Mouse (Mus musculus) stomach, postnatal 0 days (tissue): ENCODE data around the gene Smurf2. TPM values are rescaled to one million over a fixed set of nuclear protein-coding genes. Genes with fewer than 3 reads are reported as not detected.

Source experiments
- ATAC-seq: fragments of 200-750 bp; cut with Nextera tagmentation; 2 replicates; pipeline ENCODE4 v1.8.0; 2017; ENCODE audit not compliant: low FRiP score, low TSS enrichment
- DNase-seq: peaks from one replicate; pipeline ENCODE4 v3.0.0-alpha.2; 2016; ENCODE audit warnings: low spot score
- H3K27ac ChIP-seq: fragments of 300-500 bp; sonication (generic); replicated peaks from 2 replicates; pipeline ENCODE4 v1.5.1; 2014; ENCODE audit warnings: mild to moderate bottlenecking, control low read depth
- H3K27me3 ChIP-seq: fragments of 300-500 bp; sonication (generic); 2 replicates; pipeline ENCODE4 v1.6.1; 2014; ENCODE audit warnings: low read length; ENCODE audit not compliant: control insufficient read depth, insufficient read depth
- H3K36me3 ChIP-seq: fragments of 300-500 bp; sonication (generic); 2 replicates; pipeline ENCODE4 v1.6.1; 2014; ENCODE audit warnings: low read length, mixed read lengths; ENCODE audit not compliant: control insufficient read depth, insufficient read depth
- H3K4me1 ChIP-seq: fragments of 300-500 bp; sonication (generic); replicated peaks from 2 replicates; pipeline ENCODE4 v1.6.1; 2014; ENCODE audit warnings: antibody characterized with exemption; ENCODE audit not compliant: control insufficient read depth, insufficient read depth
- H3K4me2 ChIP-seq: fragments of 300-500 bp; sonication (generic); replicated peaks from 2 replicates; pipeline ENCODE4 v1.6.1; 2014; ENCODE audit warnings: low read depth, mild to moderate bottlenecking, control low read depth, moderate library complexity
- H3K4me3 ChIP-seq: fragments of 300-500 bp; sonication (generic); 2 replicates; pipeline ENCODE4 v1.5.1; 2014; ENCODE audit warnings: low read depth, low read length, control low read depth
- H3K9ac ChIP-seq: fragments of 300-500 bp; sonication (generic); 2 replicates; pipeline ENCODE4 v1.6.1; 2014; ENCODE audit warnings: mild to moderate bottlenecking, low read length, control low read depth, mixed read lengths
- H3K9me3 ChIP-seq: fragments of 300-500 bp; sonication (generic); 2 replicates; pipeline ENCODE4 v1.6.1; 2016; ENCODE audit warnings: low read length; ENCODE audit not compliant: control insufficient read depth
- CTCF ChIP-seq: IDR thresholded peaks from 2 replicates; pipeline ENCODE4 v1.5.1; 2016; ENCODE audit warnings: antibody characterized with exemption, low read depth, mild to moderate bottlenecking, moderate library complexity
- EP300 ChIP-seq: optimal IDR thresholded peaks from 2 replicates; pipeline ENCODE3; 2016; ENCODE audit warnings: antibody characterized with exemption
- WGBS: fragments of 180-500 bp; shearing (Covaris S2); extraction: QIAGEN DNeasy Blood & Tissue Kit; methylation state at CpG from one replicate; pipeline ENCODE4 v1.1.7; 2014; 5-methylcytosine and 5-hydroxymethylcytosine counted together
- polyA plus RNA-seq: library from polyadenylated mRNA; unstranded; fragments of >200 nt; fragmentation: Nextera tagmentation; extraction: Ambion mirVana; gene quantifications from 2 replicates; pipeline ENCODE4 v1.2.1, GENCODE M21; 2015

The Smurf2 gene
- polyA plus RNA-seq, 1 experiment from 2014 or later, result 7.1 TPM

GRCm38 (mm10) chr11:106820252-106820651 is 100.3 kb downstream of the Smurf2 start:
- TF ChIP-seq CTCF (no peak), EP300 (no peak)
- WGBS, result 77% methylated on average over 6 of the region's 6 CpGs
- Histone ChIP-seq H3K4me2 (no peak overlapping the region), H3K27ac (no peak overlapping the region; the same call in 1 of the 2 replicates), H3K36me3 (peaks cover 13% of the 10 kb centered on the region), H3K4me3 (no peak overlapping the region), H3K4me1 (no peaks in the 10 kb centered on the region), H3K27me3 (no peaks in the 10 kb centered on the region), H3K9ac (no peak overlapping the region), H3K9me3 (no peaks in the 10 kb centered on the region)
- ATAC-seq (no peak), DNase-seq (no peak)

- TF ChIP-seq CTCF (no peak), EP300 (no peak)
- H3K4me2 ChIP-seq, result no peak overlapping the region
- H3K4me1 ChIP-seq, result no peaks in the 10 kb centered on the region
- ATAC-seq (no peak), DNase-seq (no peak)
- peaks cover 13% of the 10 kb centered on the region for H3K36me3 ChIP-seq
- H3K27ac ChIP-seq, result no peak overlapping the region
- no peak overlapping the region for H3K9ac ChIP-seq
- no peaks in the 10 kb centered on the region for H3K27me3 ChIP-seq
- WGBS, result 88% methylated on average over 9 of the region's 9 CpGs
- no peak overlapping the region for H3K4me3 ChIP-seq
- H3K9me3 ChIP-seq, result no peaks in the 10 kb centered on the region
Measured at GRCm38 (mm10) chr11:106819595-106819994, 100.9 kb downstream of the Smurf2 start.

- Histone ChIP-seq H3K4me2 (no peak overlapping the region), H3K9me3 (no peaks in the 10 kb centered on the region), H3K4me1 (no peaks in the 10 kb centered on the region), H3K9ac (no peak overlapping the region), H3K36me3 (peaks cover 10% of the 10 kb centered on the region), H3K27me3 (no peaks in the 10 kb centered on the region), H3K4me3 (no peak overlapping the region), H3K27ac (no peak overlapping the region)
- ATAC-seq (no peak), DNase-seq (no peak)
- WGBS, result 47% methylated on average over 9 of the region's 9 CpGs
- no peak for TF ChIP-seq EP300
- TF ChIP-seq CTCF, result no peak
Measured at GRCm38 (mm10) chr11:106818341-106818740, 102.2 kb downstream of the Smurf2 start.

GRCm38 (mm10) chr11:106817808-106818207 is 102.7 kb downstream of the Smurf2 start:
- Histone ChIP-seq H3K36me3 (peaks cover 10% of the 10 kb centered on the region), H3K9me3 (no peaks in the 10 kb centered on the region), H3K4me3 (no peak overlapping the region), H3K27ac (no peak overlapping the region), H3K4me1 (no peaks in the 10 kb centered on the region), H3K9ac (no peak overlapping the region), H3K4me2 (no peak overlapping the region), H3K27me3 (no peaks in the 10 kb centered on the region)
- DNase-seq, result no peak
- no peak for TF ChIP-seq CTCF
- no peak for TF ChIP-seq EP300
- ATAC-seq, result no peak
- WGBS, result 67% methylated on average over 6 of the region's 6 CpGs

- 82% methylated on average over 3 of the region's 3 CpGs for WGBS
- DNase-seq, result no peak
- Histone ChIP-seq H3K27ac (no peak overlapping the region), H3K9me3 (no peaks in the 10 kb centered on the region), H3K4me2 (no peak overlapping the region), H3K27me3 (no peaks in the 10 kb centered on the region), H3K9ac (no peak overlapping the region), H3K36me3 (peaks cover 10% of the 10 kb centered on the region; the same call in 1 of the 2 replicates), H3K4me1 (no peaks in the 10 kb centered on the region), H3K4me3 (no peak overlapping the region)
- no peak for ATAC-seq
- TF ChIP-seq CTCF, result no peak
- TF ChIP-seq EP300, result no peak
Measured at GRCm38 (mm10) chr11:106817156-106817555, 103.4 kb downstream of the Smurf2 start.

GRCm38 (mm10) chr11:106816316-106816715 is 104.2 kb downstream of the Smurf2 start:
- Histone ChIP-seq H3K9me3 (no peaks in the 10 kb centered on the region), H3K36me3 (peaks cover 10% of the 10 kb centered on the region; the same call in 1 of the 2 replicates), H3K4me1 (no peaks in the 10 kb centered on the region), H3K27ac (no peak overlapping the region), H3K27me3 (no peaks in the 10 kb centered on the region), H3K9ac (no peak overlapping the region), H3K4me3 (no peak overlapping the region), H3K4me2 (no peak overlapping the region)
- WGBS, result 78% methylated on average over 7 of the region's 7 CpGs
- DNase-seq, result no peak
- TF ChIP-seq EP300 (no peak), CTCF (no peak)
- no peak for ATAC-seq
